Mouse (Mus musculus) heart, postnatal 4 days (tissue): Measurements from ENCODE around the gene Vps37b. TPM values are rescaled to one million over a fixed set of nuclear protein-coding genes. Genes with fewer than 3 reads are reported as not detected.

Source experiments
- DNase-seq: peaks from one replicate; pipeline ENCODE4 v3.0.0; 2021
- total RNA-seq, 2 experiments: library from RNA; stranded (reverse); gene quantifications; 2 replicates each; pipeline ENCODE4 v1.2.3; 2021

Vps37b gene
- total RNA-seq, 2 experiments from 2014 or later: 42.3 to 49.1 TPM

DNA sequence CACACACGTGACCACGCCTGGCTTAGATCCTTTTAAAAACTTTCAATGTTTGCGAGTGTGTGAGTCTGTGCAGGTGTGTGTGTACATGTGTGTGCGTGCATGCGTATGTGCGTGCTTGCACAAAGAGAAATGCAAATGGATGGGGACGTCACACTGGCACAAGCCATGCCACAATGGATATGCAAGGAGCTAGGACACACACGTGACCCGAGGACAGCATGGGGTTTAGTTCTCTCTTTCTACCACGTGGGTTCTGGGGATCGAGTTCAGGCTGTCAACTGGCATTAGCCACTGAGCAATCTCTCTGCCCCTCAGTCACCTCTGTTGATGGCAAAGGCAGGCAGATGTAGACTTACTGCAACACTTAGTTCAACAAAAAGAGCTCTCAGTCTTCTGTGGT is 10.4 kb downstream of the Vps37b start:
- DNase-seq: no peak

DNA sequence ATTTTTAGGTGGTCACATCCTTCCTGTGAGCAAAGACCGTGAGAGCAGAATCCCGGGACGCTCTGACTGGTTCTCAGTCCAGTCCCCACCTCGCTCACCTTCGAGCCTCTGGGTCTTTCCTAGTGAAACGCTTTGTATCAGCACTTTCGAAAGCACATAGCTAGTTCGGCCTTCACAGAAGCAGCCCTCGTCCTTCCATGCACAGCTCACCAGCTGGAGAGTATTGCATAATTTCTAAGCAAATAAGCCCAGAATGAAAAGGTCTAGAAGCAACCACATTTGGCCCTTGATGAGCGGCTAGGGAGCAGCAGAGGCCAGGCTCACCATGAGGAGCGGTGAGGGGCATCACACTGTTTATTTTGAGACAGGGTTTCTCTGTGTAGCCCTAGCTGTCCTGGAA is 10.9 kb downstream of the Vps37b start:
- DNase-seq: no peak

- DNase-seq: peak; percentile 80
These were observed 12.5 kb downstream of the Vps37b start for GRCm38 (mm10) chr5:124019348-124020216.

- no peak for DNase-seq
These were observed 13.4 kb downstream of the Vps37b start for GRCm38 (mm10) chr5:124018651-124019050.

DNA sequence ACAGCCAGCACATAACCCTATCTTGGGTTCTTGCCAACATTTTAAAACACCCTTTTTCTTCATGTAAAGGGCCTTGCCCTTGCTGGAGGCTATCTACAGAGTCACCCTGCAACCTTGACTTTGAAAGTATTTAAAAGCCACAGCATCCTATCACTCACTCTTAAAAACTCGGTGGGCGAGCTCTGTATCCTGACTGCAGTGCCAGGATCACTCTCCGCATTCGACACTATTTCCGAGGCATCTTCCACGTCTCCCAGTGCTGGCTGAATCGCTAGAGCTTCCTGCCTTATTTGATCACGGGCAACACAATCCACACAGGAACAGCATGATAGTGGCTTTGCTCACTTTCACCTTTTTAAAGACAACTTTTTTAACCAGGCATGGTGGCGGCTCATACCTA is 14.1 kb downstream of the Vps37b start:
- no peak for DNase-seq

DNA sequence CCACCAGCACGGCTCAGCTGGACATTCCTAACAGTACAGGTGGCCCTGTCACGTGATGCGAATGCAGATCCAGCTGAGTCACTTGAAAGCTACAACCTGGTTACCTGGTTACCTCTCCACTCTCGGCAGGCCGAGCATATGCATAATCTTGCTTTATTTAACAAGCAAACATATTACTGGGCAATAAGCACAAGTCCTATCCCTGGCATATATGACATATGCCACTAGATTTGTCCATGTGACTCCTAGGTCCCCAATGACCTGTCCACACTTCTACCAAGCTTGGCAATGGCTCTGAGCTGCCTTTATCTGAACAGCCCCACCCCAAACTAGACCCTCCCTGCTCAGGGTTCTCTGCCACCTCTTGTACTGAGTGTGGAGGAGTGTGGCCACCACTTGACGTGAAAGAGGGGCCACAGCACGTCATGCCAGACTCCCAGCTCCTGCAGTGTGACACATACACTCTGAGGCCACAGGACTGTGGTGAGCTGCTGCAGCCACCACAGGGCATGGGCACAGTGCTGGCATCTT is 15.7 kb downstream of the Vps37b start:
- no peak for DNase-seq

DNA sequence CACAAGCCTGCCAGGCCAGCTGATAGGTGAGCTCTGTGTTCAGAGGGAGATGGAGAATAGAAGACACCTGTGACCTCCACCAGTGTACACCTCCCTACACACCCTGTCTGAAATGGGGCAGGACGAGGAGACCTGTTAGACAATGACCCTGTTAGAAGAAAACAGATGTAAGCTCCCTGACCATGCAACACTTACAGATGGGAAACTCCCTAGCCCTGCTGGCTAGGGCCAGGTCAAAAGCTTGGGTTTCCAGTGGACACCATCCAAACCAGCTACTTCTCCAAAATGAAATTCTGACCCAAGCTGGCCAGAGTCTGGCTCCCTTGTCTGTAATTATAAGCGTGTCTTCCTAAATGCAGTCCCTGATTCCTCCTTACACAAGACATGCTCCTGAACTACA is 16.3 kb downstream of the Vps37b start:
- DNase-seq: no peak

GRCm38 (mm10) chr5:124014791-124015251 is 17.2 kb downstream of the Vps37b start:
- DNase-seq: peak; percentile 64

DNA sequence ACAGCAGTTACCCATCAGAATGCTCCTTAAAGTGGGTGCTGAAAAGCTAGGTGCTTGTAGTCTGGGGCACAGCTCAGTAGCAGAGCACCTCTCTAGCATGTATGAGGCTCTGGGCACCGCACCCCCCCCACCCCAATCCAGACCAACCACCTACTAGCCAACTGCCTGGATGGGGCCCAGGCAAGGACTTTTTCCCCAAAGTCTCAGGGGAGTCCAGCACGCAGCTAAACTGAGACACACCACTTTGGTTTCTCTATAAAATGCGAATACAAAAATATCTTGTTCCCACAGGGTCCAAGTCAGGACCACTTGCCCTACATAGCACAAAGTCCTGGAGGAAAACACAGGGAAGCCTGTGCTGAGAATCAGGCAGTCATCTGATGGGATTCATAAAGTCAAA is 17.9 kb downstream of the Vps37b start:
- no peak for DNase-seq

GRCm38 (mm10) chr5:124013747-124014146 is 18.3 kb downstream of the Vps37b start:
- no peak for DNase-seq

- DNase-seq: no peak
These were observed 19.2 kb downstream of the Vps37b start for GRCm38 (mm10) chr5:124012885-124013284.

DNA sequence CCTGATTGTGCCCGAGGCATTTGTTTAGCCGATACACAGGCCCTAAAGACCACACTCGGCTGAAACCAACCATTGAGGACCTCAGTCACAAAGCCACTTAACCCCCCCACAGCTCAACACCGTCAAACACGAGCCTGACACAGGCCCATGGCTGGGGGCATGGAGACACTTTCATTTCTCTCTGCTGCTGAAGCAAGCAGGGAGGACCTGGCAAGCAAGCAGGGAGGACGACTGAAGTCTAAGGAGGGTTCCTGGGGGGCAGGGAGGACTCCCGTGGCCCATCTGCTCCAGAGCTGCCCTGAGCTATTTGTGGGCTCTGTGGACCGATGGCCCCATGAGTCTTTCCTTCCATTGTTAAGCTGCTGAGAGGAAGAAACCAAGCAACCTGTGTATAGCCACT is 20.1 kb downstream of the Vps37b start:
- DNase-seq: no peak

- DNase-seq: peak; percentile 85
These were observed 21.0 kb downstream of the Vps37b start for GRCm38 (mm10) chr5:124010910-124011655.

GRCm38 (mm10) chr5:124010077-124010476 is 22.0 kb downstream of the Vps37b start:
- no peak for DNase-seq

GRCm38 (mm10) chr5:124006891-124007491 is 25.1 kb downstream of the Vps37b start:
- peak; percentile 78 for DNase-seq

- no peak for DNase-seq
These were observed 25.8 kb downstream of the Vps37b start for GRCm38 (mm10) chr5:124006082-124006873.

- DNase-seq: no peak
These were observed 26.5 kb downstream of the Vps37b start for GRCm38 (mm10) chr5:124005591-124005990.

GRCm38 (mm10) chr5:124005151-124005500 is 26.9 kb downstream of the Vps37b start:
- DNase-seq: no peak

DNA sequence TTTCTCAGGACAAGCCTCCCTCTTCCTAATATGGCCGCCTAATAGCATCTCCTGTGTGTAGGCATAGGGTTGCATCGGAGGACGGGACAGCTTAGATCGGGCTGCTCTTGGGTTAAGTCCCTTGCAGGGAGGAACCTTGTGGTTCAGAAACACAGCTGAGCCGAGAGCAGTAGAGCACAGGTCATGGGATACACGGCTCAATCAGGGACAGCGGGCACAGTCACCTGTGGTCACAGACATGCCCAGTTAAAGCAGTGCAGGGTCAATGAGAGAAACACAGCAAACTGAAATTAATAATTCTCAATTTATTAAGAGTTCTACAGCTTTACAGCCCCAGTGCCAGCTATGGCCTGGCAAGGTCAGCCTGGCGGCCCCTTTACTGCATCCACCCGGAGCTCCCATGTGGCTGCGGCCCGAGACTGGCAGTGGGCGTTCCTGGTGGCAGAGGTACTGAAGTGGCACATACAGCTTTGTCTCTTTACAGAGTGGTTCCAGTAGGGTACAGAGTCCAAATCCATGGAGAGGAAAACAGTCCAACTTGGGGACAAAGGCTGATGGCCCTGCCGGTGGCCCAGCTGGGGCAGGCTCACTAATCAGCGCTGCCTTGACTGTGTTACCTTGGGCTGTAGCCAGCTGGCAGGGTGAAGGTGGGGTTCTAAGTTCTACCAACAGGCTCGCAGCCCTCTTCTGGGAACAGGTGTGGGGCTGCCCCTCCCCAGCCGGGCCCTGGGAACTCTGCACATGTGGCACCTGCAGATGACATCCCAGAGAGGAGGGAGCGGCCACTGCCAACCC is 27.5 kb downstream of the Vps37b start:
- no peak for DNase-seq

GRCm38 (mm10) chr5:124003375-124003774 is 28.7 kb downstream of the Vps37b start:
- no peak for DNase-seq

- DNase-seq: peak; percentile 59
These were observed 29.2 kb downstream of the Vps37b start for GRCm38 (mm10) chr5:124002876-124003275.
